Mouse (Mus musculus) erythroblast, embryonic 14.5 days (primary cell): ENCODE data around the gene Ralgps2.

Experiments used
- GATA1 ChIP-seq: IDR thresholded peaks from 2 replicates; pipeline ENCODE4 v1.6.1; 2012; ENCODE audit warnings: low read length, inconsistent platforms, mixed read lengths
- TAL1 ChIP-seq: IDR thresholded peaks from 3 replicates; pipeline ENCODE4 v1.6.1; 2012; ENCODE audit warnings: low read length, inconsistent platforms, mixed read lengths

GRCm38 (mm10) chr1:156801276-156801675 is 138.2 kb downstream of the Ralgps2 start:
- TF ChIP-seq GATA1 (no peak), TAL1 (no peak)
